In the genomic region with DNA sequence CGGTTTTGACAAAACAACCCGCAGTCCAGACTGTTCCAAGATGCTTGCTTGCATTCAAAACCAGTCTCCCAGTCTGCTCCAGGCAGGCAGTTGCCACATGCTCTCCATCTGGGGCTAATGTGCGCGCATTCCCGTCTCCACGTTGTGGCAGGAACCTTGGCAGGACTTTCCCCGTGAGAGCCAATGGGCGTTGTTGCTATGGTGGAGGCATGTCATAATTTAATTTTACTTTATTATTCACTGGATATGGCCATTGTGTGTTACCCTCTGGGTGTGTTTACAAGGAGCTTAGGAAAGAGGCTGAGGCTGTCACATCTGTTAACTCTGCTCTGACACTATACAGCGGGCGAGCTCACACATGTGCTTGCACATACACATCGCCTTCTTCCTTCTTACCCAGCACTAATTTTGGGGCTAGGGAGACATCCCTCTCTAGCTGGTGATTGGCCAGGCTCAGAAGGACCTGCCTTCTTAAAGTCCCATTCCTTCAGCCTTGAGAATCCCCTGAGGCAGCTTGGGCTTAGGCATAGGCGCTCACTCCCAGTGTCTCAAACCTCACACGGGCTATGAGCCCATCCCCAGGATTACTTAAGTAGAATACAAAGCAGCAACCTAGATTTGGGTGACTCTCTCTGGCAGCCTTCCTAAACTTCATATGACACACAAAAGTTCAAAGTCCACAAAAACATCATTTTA, we compare ENCODE assay signal across 8 mouse cellular contexts.
A peak's percentile ranks its signal among the peaks of the same experiment; 100 is the strongest.
DNase-seq lines count a peak whose midpoint lies in the region; ATAC-seq and TF ChIP-seq lines count a peak whose summit lies in the region.

No protein-coding gene starts in this region.

- no peak overlapping the region for H3K9ac ChIP-seq in forebrain, embryonic 13.5 days
- no peak overlapping the region for H3K9ac ChIP-seq in forebrain, embryonic 12.5 days
- H3K9ac ChIP-seq in embryonic facial prominence, embryonic 12.5 days: no peak overlapping the region
- H3K9ac ChIP-seq in midbrain, embryonic 16.5 days (ENCODE audit: low read depth, low read length): no peak overlapping the region

- no peak for TF ChIP-seq CTCF in layer of hippocampus, adult 2 months (conservative IDR thresholded peaks at IDR 0.05)

- peak; percentile 91 for ATAC-seq in forebrain, embryonic 13.5 days
- no peak for ATAC-seq in forebrain, embryonic 12.5 days (ENCODE audit: low FRiP score)
- ATAC-seq in embryonic facial prominence, embryonic 12.5 days (ENCODE audit: insufficient number of reproducible peaks, insufficient read depth, low FRiP score, low TSS enrichment): no peak
- peak; percentile 64 for ATAC-seq in midbrain, embryonic 16.5 days
- ATAC-seq in cerebellum, adult (ENCODE audit: insufficient number of reproducible peaks, low FRiP score, low TSS enrichment): no peak

- DNase-seq in layer of hippocampus, adult 2 months (ENCODE audit: low spot score in 2 of 2): peak; percentile 74 to 76
- DNase-seq in B cell, adult 2 months: no peak
- DNase-seq in kidney, postnatal 10 days: no peak

- H3K4me3 ChIP-seq in forebrain, embryonic 13.5 days: no peak overlapping the region
- no peak overlapping the region for H3K4me3 ChIP-seq in forebrain, embryonic 12.5 days (replicated peaks)
- no peak overlapping the region for H3K4me3 ChIP-seq in embryonic facial prominence, embryonic 12.5 days
- H3K4me3 ChIP-seq in layer of hippocampus, adult 2 months: peak overlapping the region; percentile 2; the same call in 1 of the 2 replicates
- no peak overlapping the region for H3K4me3 ChIP-seq in midbrain, embryonic 16.5 days (ENCODE audit: low read depth, low read length)

- peak overlapping the region; percentile 45; the same call in 1 of the 2 replicates for H3K27ac ChIP-seq in forebrain, embryonic 13.5 days
- H3K27ac ChIP-seq in forebrain, embryonic 12.5 days: no peak overlapping the region
- H3K27ac ChIP-seq in embryonic facial prominence, embryonic 12.5 days: peak overlapping the region; percentile 65; the same call in 1 of the 2 replicates
- H3K27ac ChIP-seq in layer of hippocampus, adult 2 months: peak overlapping the region; percentile 6; the same call in 1 of the 2 replicates
- H3K27ac ChIP-seq in midbrain, embryonic 16.5 days (ENCODE audit: low read length): peak overlapping the region; percentile 19

- no peaks in the 10 kb centered on the region for H3K36me3 ChIP-seq in forebrain, embryonic 13.5 days (ENCODE audit: poor library complexity, severe bottlenecking)
- H3K36me3 ChIP-seq in forebrain, embryonic 12.5 days (replicated peaks): no peaks in the 10 kb centered on the region
- H3K36me3 ChIP-seq in embryonic facial prominence, embryonic 12.5 days: no peaks in the 10 kb centered on the region
- no peaks in the 10 kb centered on the region for H3K36me3 ChIP-seq in midbrain, embryonic 16.5 days (ENCODE audit: control insufficient read depth, insufficient read depth, low read length)

- H3K4me2 ChIP-seq in forebrain, embryonic 13.5 days: 0 out of 2 replicates have a peak overlapping the region, but pooled peaks have one; percentile 10
- no peak overlapping the region for H3K4me2 ChIP-seq in forebrain, embryonic 12.5 days
- H3K4me2 ChIP-seq in embryonic facial prominence, embryonic 12.5 days (replicated peaks): 0 out of 2 replicates have a peak overlapping the region, but pooled peaks have one; percentile 17
- H3K4me2 ChIP-seq in midbrain, embryonic 16.5 days (ENCODE audit: low read length): no peak overlapping the region; the same call in 1 of the 2 replicates

- peaks cover 22% of the 10 kb centered on the region for H3K27me3 ChIP-seq in forebrain, embryonic 13.5 days
- H3K27me3 ChIP-seq in forebrain, embryonic 12.5 days: peaks cover 25% of the 10 kb centered on the region
- H3K27me3 ChIP-seq in embryonic facial prominence, embryonic 12.5 days: no peaks in the 10 kb centered on the region
- no peaks in the 10 kb centered on the region for H3K27me3 ChIP-seq in midbrain, embryonic 16.5 days (ENCODE audit: control insufficient read depth, insufficient read depth, low read depth, low read length)

- no peaks in the 10 kb centered on the region for H3K9me3 ChIP-seq in forebrain, embryonic 13.5 days (replicated peaks)
- H3K9me3 ChIP-seq in forebrain, embryonic 12.5 days: no peaks in the 10 kb centered on the region
- no peaks in the 10 kb centered on the region for H3K9me3 ChIP-seq in embryonic facial prominence, embryonic 12.5 days
- H3K9me3 ChIP-seq in midbrain, embryonic 16.5 days (replicated peaks; ENCODE audit: control insufficient read depth, low read length, poor library complexity, severe bottlenecking): no peaks in the 10 kb centered on the region

- 41% methylated on average over 13 of the region's 13 CpGs for WGBS in forebrain, embryonic 13.5 days
- 53% methylated on average over 13 of the region's 13 CpGs for WGBS in forebrain, embryonic 12.5 days
- 38% methylated on average over 13 of the region's 13 CpGs for WGBS in embryonic facial prominence, embryonic 12.5 days
- 29% methylated on average over 13 of the region's 13 CpGs for WGBS in midbrain, embryonic 16.5 days

- peaks cover 33% of the 10 kb centered on the region for H3K4me1 ChIP-seq in forebrain, embryonic 13.5 days
- peaks cover 48% of the 10 kb centered on the region for H3K4me1 ChIP-seq in forebrain, embryonic 12.5 days
- peaks cover 31% of the 10 kb centered on the region for H3K4me1 ChIP-seq in embryonic facial prominence, embryonic 12.5 days
- peaks cover 33% of the 10 kb centered on the region for H3K4me1 ChIP-seq in midbrain, embryonic 16.5 days (ENCODE audit: control insufficient read depth, insufficient read depth, low read length)

Comparison
In these comparisons a context has a peak if more than half of its experiments do, and no peak if none do; other contexts are left out.
1. ATAC-seq: peak in forebrain, embryonic 13.5 days (single experiment) and midbrain, embryonic 16.5 days (single experiment); none in forebrain, embryonic 12.5 days (single experiment), embryonic facial prominence, embryonic 12.5 days (single experiment) and cerebellum, adult (single experiment).
2. H3K4me2 ChIP-seq: peak in forebrain, embryonic 13.5 days (single experiment) and embryonic facial prominence, embryonic 12.5 days (single experiment); none in forebrain, embryonic 12.5 days (single experiment) and midbrain, embryonic 16.5 days (single experiment).
3. DNase-seq: peak in layer of hippocampus, adult 2 months (2 of 2); none in B cell, adult 2 months (0 of 2) and kidney, postnatal 10 days (single experiment).